Mouse (Mus musculus) heart, embryonic 13.5 days (tissue): ENCODE results near the gene Wnt7a. TPM values are rescaled to one million over a fixed set of nuclear protein-coding genes. Genes with fewer than 3 reads are reported as not detected.

Experiments
- ATAC-seq: fragments of 200-750 bp; cut with Nextera tagmentation; 2 replicates; pipeline ENCODE4 v1.8.0; 2017; ENCODE audit warnings: moderate TSS enrichment; ENCODE audit not compliant: insufficient number of reproducible peaks, low FRiP score, low TSS enrichment; ENCODE audit errors: extremely low read depth
- H3K27ac ChIP-seq: fragments of 300-500 bp; sonication (generic); replicated peaks from 2 replicates; pipeline ENCODE4 v1.5.1; 2015; ENCODE audit warnings: moderate library complexity, mild to moderate bottlenecking, inconsistent platforms
- H3K27me3 ChIP-seq: fragments of 300-500 bp; sonication (generic); replicated peaks from 2 replicates; pipeline ENCODE4 v1.6.1; 2015; ENCODE audit warnings: mild to moderate bottlenecking, inconsistent platforms
- H3K36me3 ChIP-seq: fragments of 300-500 bp; sonication (generic); 2 replicates; pipeline ENCODE4 v1.6.1; 2015; ENCODE audit warnings: mild to moderate bottlenecking, inconsistent platforms
- H3K4me1 ChIP-seq: fragments of 300-500 bp; sonication (generic); 2 replicates; pipeline ENCODE4 v1.6.1; 2015; ENCODE audit warnings: inconsistent platforms
- H3K4me2 ChIP-seq: fragments of 300-500 bp; sonication (generic); 2 replicates; pipeline ENCODE4 v1.6.1; 2015; ENCODE audit warnings: inconsistent platforms, mild to moderate bottlenecking, moderate library complexity
- H3K4me3 ChIP-seq: fragments of 300-500 bp; sonication (generic); 2 replicates; pipeline ENCODE4 v1.5.1; 2015; ENCODE audit warnings: moderate library complexity, mild to moderate bottlenecking, inconsistent platforms
- H3K9ac ChIP-seq: fragments of 300-500 bp; sonication (generic); 2 replicates; pipeline ENCODE4 v1.6.1; 2015; ENCODE audit warnings: inconsistent platforms, mild to moderate bottlenecking, moderate library complexity
- H3K9me3 ChIP-seq: fragments of 300-500 bp; sonication (generic); 2 replicates; pipeline ENCODE4 v1.6.1; 2016; ENCODE audit warnings: inconsistent platforms
- WGBS: fragments of 180-500 bp; shearing (Covaris S2); methylation state at CpG from one replicate; pipeline ENCODE4 v1.1.7; 2015; ENCODE audit warnings: mixed read lengths; 5-methylcytosine and 5-hydroxymethylcytosine counted together
- polyA plus RNA-seq: library from polyadenylated mRNA; unstranded; fragments of >200 nt; fragmentation: Nextera tagmentation; extraction: Ambion mirVana; gene quantifications from 2 replicates; pipeline ENCODE4 v1.2.1, GENCODE M21; 2015

The Wnt7a gene
- polyA plus RNA-seq, 1 experiment from 2014 or later, result 0.13 TPM

DNA sequence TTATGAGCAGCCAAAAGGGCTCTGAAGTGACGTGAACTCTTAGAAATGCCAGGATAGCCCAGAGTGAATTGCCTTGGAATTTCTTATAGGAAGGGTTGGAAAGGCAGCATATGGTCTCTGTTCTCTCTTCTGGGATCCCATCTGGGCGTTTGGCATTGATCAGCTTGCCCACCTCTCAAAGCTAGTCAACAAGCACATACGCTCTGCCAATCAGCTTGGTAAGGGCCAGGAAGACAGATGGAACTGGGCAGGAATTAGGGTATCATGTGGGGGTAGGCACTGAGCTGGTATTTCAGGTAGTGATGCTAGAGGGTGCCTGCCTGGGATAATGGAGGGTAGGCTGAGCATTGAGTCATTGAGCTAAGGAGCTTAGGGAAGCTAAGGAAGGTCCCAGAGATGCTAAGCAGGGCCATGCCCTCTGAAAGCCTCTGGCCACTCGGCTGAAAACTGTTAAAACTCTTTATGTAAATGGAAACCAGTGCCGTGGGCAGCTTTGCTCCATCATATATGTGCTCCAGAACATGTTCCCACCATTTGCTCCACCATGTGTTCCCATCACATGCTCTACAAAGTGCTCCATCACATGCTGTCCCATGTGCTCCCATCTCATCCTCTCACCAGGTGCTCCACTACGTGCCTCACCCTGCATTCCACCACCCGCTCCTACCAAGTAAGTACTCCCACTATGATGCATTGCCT is 51.3 kb downstream of the Wnt7a start:
- Histone ChIP-seq H3K4me1 (no peaks in the 10 kb centered on the region), H3K27ac (no peak overlapping the region), H3K9ac (no peak overlapping the region), H3K9me3 (no peaks in the 10 kb centered on the region), H3K4me3 (no peak overlapping the region), H3K27me3 (peaks cover 75% of the 10 kb centered on the region), H3K36me3 (no peaks in the 10 kb centered on the region), H3K4me2 (no peak overlapping the region)
- no peak for ATAC-seq
- WGBS, result 65% methylated on average over 7 of the region's 7 CpGs

DNA sequence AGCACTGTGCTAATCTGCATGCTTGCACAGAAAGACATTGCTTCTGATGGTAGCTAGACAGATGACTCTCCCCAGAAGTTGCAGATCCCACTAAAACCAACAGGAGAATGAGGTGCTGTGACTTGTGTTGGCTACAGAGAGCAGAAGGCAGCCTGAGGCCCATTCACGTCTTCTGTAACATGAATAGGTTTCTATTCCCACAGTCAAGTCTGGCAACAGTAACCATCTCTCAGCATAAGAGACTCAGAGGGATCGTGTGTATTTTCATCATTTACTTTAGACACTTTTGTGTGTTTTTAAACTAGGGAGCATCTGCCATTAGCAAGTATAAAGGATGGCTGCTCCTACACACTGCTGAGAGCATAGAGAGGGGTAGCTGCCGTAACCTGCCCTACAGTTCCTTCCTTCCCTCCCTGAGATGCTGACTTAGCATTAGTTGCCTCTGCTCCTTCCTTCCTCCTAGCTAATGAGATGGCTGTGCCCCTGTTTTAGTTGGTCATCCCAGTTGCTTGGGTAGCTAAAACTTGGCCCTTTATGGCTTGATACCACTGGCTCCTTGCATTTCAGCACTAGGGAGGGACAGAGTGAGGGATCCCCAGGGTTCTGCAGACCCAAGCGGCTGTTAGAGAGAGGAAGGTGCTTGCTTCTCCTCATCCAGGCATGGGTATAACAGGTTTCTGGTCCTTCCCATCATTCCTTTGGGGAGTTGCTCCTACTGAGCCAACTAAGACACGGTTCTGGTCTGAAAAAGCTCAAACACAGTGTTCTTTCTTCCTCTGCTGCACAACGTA is 52.1 kb downstream of the Wnt7a start:
- no peaks in the 10 kb centered on the region for H3K36me3 ChIP-seq
- peaks cover 78% of the 10 kb centered on the region for H3K27me3 ChIP-seq
- 71% methylated on average over 6 of the region's 6 CpGs for WGBS
- H3K4me1 ChIP-seq, result no peaks in the 10 kb centered on the region
- ATAC-seq, result no peak
- no peak overlapping the region for H3K27ac ChIP-seq
- no peak overlapping the region for H3K9ac ChIP-seq
- no peak overlapping the region for H3K4me2 ChIP-seq
- H3K9me3 ChIP-seq, result no peaks in the 10 kb centered on the region
- no peak overlapping the region for H3K4me3 ChIP-seq

DNA sequence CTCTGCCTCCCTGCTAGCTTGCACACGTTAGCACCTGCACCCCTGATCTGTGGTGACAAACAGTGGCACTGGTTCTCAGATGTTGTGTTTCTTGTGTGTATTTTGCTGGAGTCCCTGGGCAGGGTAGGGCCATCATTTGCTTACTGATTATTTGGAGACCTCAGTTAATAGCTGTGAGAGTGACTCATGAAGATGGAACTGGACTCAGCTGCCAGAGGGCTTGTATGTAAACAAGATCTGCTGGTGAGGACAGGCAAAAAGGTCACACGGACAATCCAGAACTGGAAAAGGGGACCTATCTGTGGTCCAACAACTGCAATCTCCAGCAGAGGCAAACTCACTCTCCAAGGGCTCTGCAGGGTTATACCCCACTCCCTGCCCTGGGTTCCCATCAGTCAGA is 52.8 kb downstream of the Wnt7a start:
- peaks cover 77% of the 10 kb centered on the region for H3K27me3 ChIP-seq
- ATAC-seq, result no peak
- 47% methylated on average over 2 of the region's 2 CpGs for WGBS

DNA sequence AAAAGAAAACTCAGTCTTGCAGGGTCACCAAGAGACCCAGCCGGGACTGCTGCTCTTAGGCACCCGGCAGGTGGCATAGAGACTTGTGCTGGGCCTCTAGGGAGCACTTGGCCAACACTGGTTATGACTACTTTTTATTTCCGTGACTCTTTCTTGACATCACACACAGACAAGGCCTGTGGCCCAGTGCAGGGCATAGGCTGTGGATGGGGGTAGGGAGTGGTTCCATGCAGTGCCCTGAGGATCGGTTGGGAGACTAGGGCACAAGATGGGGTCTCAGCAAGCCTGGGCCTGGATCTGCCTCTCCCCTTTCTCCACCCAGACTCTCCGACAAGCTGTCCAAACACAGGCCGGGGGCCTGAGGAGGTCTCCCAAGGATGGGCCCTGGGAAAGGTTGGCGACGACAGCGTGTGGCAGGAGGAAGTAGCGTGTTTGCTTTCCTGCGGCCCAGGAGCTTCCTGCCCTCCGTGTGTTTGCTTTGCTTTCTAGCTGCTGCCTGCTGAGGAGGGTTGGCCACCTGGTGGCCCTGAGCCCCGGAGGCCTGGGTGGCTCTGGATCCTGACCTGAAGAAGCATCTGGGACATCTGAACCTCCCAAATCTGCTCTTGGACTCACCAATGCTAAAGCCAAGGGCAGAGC is 53.8 kb downstream of the Wnt7a start:
- Histone ChIP-seq H3K27me3 (peaks cover 69% of the 10 kb centered on the region), H3K27ac (no peak overlapping the region), H3K4me1 (no peaks in the 10 kb centered on the region), H3K4me2 (no peak overlapping the region), H3K9ac (no peak overlapping the region), H3K36me3 (no peaks in the 10 kb centered on the region), H3K9me3 (no peaks in the 10 kb centered on the region), H3K4me3 (no peak overlapping the region)
- 52% methylated on average over 13 of the region's 13 CpGs for WGBS
- no peak for ATAC-seq

More for the DNA sequence above, 52.8 kb downstream of the Wnt7a start:
- no peaks in the 10 kb centered on the region for H3K4me1 ChIP-seq
- H3K36me3 ChIP-seq, result no peaks in the 10 kb centered on the region
- H3K27ac ChIP-seq, result no peak overlapping the region
- H3K4me3 ChIP-seq, result no peak overlapping the region
- no peak overlapping the region for H3K9ac ChIP-seq
- H3K9me3 ChIP-seq, result no peaks in the 10 kb centered on the region
- no peak overlapping the region for H3K4me2 ChIP-seq

DNA sequence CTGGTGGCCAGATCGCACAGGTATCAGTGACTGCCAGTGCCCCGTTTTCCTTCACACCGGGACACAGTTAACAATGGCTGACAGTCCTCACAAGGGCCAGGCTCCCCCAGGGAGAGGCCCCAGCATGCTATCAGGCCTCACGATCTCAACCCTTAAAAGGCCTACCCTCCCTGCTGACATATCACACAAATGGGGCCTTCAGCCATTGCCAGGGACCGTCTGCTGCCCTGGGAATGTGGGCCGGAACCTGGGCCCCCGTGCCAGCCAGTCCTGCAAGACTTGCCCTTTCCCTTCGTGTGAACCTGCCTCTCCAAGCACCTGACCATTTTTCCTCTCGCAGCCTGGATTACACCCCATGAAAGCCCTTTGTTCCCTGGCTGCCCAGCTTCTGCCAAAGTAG is 61.5 kb downstream of the Wnt7a start:
- H3K4me2 ChIP-seq, result no peak overlapping the region
- H3K27me3 ChIP-seq, result peaks cover 62% of the 10 kb centered on the region
- H3K36me3 ChIP-seq, result no peaks in the 10 kb centered on the region
- H3K9ac ChIP-seq, result no peak overlapping the region
- no peak for ATAC-seq
- no peak overlapping the region for H3K27ac ChIP-seq
- 28% methylated on average over 9 of the region's 9 CpGs for whole genome bisulfite sequencing
- no peaks in the 10 kb centered on the region for H3K9me3 ChIP-seq
- H3K4me1 ChIP-seq, result no peaks in the 10 kb centered on the region
- no peak overlapping the region for H3K4me3 ChIP-seq

DNA sequence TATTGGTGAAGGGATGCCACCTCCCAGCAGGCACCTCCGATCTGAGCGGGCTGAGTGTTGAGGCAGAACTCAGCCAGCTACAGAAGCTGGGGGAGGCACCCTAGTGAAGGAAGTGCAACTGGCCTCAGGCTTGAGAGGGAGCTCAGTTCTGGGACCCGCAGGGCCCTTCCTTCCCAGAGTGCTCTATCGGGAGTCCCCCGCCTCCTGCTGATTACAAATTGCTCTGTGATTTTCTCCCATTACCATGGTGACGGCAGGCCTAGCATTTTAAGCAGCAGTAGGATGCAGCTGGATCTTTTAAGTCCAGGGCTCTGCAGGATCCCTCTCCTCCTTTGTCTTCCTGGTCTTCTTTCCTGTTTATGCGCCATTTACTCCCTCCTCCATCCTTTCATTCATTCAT is 63.4 kb downstream of the Wnt7a start:
- Histone ChIP-seq H3K4me3 (no peak overlapping the region), H3K4me2 (no peak overlapping the region), H3K9me3 (no peaks in the 10 kb centered on the region), H3K27me3 (peaks cover 78% of the 10 kb centered on the region), H3K9ac (no peak overlapping the region), H3K27ac (no peak overlapping the region), H3K36me3 (no peaks in the 10 kb centered on the region), H3K4me1 (no peaks in the 10 kb centered on the region)
- no peak for ATAC-seq
- WGBS, result 11% methylated on average over 7 of the region's 7 CpGs

DNA sequence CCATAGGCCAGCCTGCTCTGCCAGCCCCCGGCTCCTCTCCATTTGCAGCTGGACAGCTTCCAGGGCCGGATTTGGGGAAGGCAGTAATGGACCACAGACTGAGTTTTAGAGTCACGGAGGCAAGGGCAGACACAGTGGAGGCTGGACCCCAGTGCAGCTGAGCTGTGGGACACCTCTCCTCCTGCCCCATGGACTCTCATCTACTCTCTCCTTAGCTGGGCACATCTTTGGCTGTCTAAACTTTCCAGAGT is 64.3 kb downstream of the Wnt7a start:
- H3K27me3 ChIP-seq, result peaks cover 81% of the 10 kb centered on the region
- no peaks in the 10 kb centered on the region for H3K9me3 ChIP-seq
- no peak for ATAC-seq
- H3K4me1 ChIP-seq, result no peaks in the 10 kb centered on the region
- no peak overlapping the region for H3K4me3 ChIP-seq
- WGBS, result 51% methylated on average over 3 of the region's 3 CpGs
- H3K27ac ChIP-seq, result no peak overlapping the region
- H3K36me3 ChIP-seq, result no peaks in the 10 kb centered on the region
- H3K9ac ChIP-seq, result no peak overlapping the region
- H3K4me2 ChIP-seq, result no peak overlapping the region

DNA sequence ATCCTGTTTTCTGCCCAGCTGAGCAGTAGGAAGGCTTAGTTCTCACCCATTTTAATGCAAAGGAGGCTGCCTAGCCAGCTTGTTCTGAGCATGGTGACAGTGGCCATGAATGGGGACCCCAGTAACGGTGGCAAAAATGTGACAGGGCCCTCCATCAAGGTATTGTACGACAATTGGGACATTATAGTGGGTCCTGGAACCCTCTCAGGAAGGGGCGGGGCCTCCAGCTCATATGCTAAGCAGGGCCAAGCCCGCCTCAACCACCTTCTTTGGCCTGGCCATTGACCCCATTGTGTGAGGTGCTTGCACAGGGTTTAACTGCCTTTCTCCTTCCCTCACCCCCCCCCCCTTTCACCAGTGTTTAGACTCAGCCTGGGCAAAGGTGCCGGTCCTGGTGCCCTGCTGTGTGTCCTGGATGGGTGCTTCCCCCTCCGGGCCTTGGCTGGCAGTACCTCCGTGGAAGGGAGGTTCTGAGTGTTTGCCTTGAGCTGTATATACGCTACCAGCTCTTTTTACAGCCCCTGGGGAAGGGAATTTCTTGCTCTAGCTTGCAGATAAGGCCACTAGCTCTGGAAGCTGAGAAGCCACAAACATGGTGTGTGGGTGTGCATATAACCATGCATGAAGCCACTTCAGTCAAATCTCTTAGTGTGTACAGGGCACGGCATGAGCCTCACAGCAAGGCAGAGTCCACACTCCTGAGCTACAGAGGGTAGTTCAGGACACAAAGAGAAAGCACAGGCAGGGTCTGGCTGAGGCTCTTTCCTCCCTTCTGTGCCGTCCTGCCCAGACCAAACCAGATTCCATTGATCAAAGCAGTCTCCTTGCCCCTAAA is 64.9 kb downstream of the Wnt7a start:
- Histone ChIP-seq H3K9ac (no peak overlapping the region), H3K36me3 (no peaks in the 10 kb centered on the region), H3K4me1 (no peaks in the 10 kb centered on the region), H3K4me3 (no peak overlapping the region), H3K9me3 (no peaks in the 10 kb centered on the region), H3K27me3 (peaks cover 81% of the 10 kb centered on the region), H3K27ac (no peak overlapping the region), H3K4me2 (no peak overlapping the region)
- 41% methylated on average over 10 of the region's 10 CpGs for WGBS
- ATAC-seq, result no peak

DNA sequence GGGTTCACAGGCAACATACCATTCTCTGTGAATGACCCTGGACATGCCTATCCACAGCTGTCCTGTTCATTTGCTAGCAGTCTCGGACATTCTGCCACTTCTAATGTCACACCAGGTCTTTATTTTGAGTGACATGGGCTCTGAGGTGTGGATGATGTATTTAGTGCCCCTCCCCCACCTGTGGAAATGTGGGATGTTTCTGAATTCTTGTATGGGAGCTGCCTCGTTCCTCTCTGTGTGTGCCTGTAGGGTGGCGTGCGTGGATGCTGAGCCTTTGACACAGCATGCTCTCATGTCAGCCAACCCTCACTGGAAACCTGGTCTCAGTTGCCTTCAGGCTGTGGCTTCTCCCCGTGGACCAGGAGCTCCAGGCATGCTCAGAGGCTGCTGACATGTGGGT is 66.1 kb downstream of the Wnt7a start:
- ATAC-seq, result no peak
- H3K9me3 ChIP-seq, result no peaks in the 10 kb centered on the region
- H3K9ac ChIP-seq, result no peak overlapping the region
- no peaks in the 10 kb centered on the region for H3K36me3 ChIP-seq
- H3K4me3 ChIP-seq, result no peak overlapping the region
- 45% methylated on average over 5 of the region's 5 CpGs for WGBS
- H3K27ac ChIP-seq, result no peak overlapping the region
- no peak overlapping the region for H3K4me2 ChIP-seq
- no peaks in the 10 kb centered on the region for H3K4me1 ChIP-seq
- H3K27me3 ChIP-seq, result peaks cover 88% of the 10 kb centered on the region

DNA sequence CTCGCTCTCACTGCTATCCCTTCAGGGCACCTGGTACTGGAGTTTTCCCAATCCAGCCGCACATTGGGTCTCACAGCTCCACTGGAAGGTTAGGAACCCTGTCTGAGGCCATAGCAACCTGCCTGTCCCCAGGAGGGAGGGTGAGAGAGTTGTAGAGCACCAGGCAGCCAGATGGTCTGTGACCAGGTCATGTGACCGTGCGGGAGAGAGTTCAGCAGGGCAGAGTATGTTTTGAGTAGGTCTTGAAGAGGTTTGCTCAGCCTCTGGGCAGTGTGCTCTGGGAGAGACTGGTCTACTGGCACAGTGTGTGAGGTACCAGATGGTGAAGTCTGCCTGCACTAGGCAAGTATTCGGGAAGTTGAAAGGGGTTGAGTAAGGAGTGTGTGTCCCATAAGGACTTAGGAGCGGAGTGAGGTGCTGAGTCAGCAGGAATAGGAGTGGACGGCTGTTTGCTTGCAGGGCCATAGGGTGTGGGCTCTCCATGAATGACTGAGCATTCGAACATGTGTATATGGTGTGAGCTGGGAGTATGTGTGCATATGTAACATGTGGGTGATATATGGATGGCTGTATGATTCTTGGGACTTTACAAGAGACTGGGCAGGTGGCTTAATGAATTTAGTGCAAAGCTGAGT is 71.4 kb downstream of the Wnt7a start:
- 72% methylated on average over 8 of the region's 8 CpGs for WGBS
- H3K27ac ChIP-seq, result no peak overlapping the region
- no peak overlapping the region for H3K4me3 ChIP-seq
- H3K9me3 ChIP-seq, result no peaks in the 10 kb centered on the region
- peaks cover 79% of the 10 kb centered on the region for H3K27me3 ChIP-seq
- no peaks in the 10 kb centered on the region for H3K4me1 ChIP-seq
- H3K9ac ChIP-seq, result no peak overlapping the region
- H3K4me2 ChIP-seq, result no peak overlapping the region
- no peak for ATAC-seq
- H3K36me3 ChIP-seq, result no peaks in the 10 kb centered on the region

DNA sequence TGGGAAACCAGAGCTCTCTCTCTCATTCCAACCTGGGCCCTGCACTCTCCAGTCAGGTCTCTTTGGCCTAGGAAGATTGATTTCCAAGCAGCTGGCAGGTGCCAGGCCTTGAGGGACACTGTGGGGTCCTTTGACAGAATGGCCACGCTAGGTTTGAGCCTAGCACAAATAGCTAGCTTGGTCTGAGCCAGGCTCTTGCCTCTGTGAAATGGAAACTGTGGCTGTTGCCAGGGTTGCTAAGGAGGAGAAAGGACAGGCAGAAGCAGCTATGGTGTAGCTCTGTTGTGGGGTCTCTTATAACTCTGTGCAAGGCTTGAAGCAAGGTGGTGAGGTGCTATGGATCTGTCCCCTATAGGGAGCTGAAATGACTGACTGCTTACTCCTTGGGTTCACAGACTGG is 75.7 kb downstream of the Wnt7a start:
- WGBS, result 58% methylated on average over 1 of the region's 1 CpGs
- H3K4me1 ChIP-seq, result no peaks in the 10 kb centered on the region
- no peaks in the 10 kb centered on the region for H3K36me3 ChIP-seq
- no peaks in the 10 kb centered on the region for H3K9me3 ChIP-seq
- H3K4me2 ChIP-seq, result no peak overlapping the region
- no peak overlapping the region for H3K9ac ChIP-seq
- H3K27me3 ChIP-seq, result peaks cover 65% of the 10 kb centered on the region
- no peak overlapping the region for H3K27ac ChIP-seq
- no peak overlapping the region for H3K4me3 ChIP-seq
- no peak for ATAC-seq
